Mouse (Mus musculus) forebrain, embryonic 15.5 days (tissue): ENCODE data around the gene Il11ra1. TPM values are rescaled to one million over a fixed set of nuclear protein-coding genes. Genes with fewer than 3 reads are reported as not detected.
"Not testable (repeated sequence)": the region's sequence is repeated elsewhere in the genome, so short reads cannot be mapped to it uniquely, and the experiment has no call there.

Experiments
- ATAC-seq: fragments of 200-750 bp; cut with Nextera tagmentation; replicated peaks from 2 replicates; pipeline ENCODE4 v1.8.0; 2017; ENCODE audit warnings: mild to moderate bottlenecking, moderate TSS enrichment, moderate library complexity
- H3K27ac ChIP-seq: fragments of 300-500 bp; sonication (generic); replicated peaks from 2 replicates; pipeline ENCODE4 v1.5.1; 2015; ENCODE audit warnings: mild to moderate bottlenecking, inconsistent platforms
- H3K27me3 ChIP-seq: fragments of 300-500 bp; sonication (generic); 2 replicates; pipeline ENCODE4 v1.6.1; 2015; ENCODE audit warnings: inconsistent platforms
- H3K36me3 ChIP-seq: fragments of 300-500 bp; sonication (generic); 2 replicates; pipeline ENCODE4 v1.6.1; 2015; ENCODE audit warnings: mild to moderate bottlenecking, inconsistent platforms
- H3K4me1 ChIP-seq: fragments of 300-500 bp; sonication (generic); 2 replicates; pipeline ENCODE4 v1.6.1; 2015; ENCODE audit warnings: inconsistent platforms
- H3K4me2 ChIP-seq: fragments of 300-500 bp; sonication (generic); replicated peaks from 2 replicates; pipeline ENCODE4 v1.6.1; 2015; ENCODE audit warnings: mild to moderate bottlenecking, inconsistent platforms
- H3K4me3 ChIP-seq: fragments of 300-500 bp; sonication (generic); 2 replicates; pipeline ENCODE4 v1.5.1; 2015; ENCODE audit warnings: mild to moderate bottlenecking, inconsistent platforms
- H3K9ac ChIP-seq: fragments of 300-500 bp; sonication (generic); replicated peaks from 2 replicates; pipeline ENCODE4 v1.6.1; 2015; ENCODE audit warnings: mild to moderate bottlenecking, inconsistent platforms
- H3K9me3 ChIP-seq: fragments of 300-500 bp; sonication (generic); 2 replicates; pipeline ENCODE4 v1.6.1; 2016; ENCODE audit warnings: inconsistent platforms
- WGBS: fragments of 180-500 bp; shearing (Covaris S2); methylation state at CpG from one replicate; pipeline ENCODE4 v1.1.7; 2015; ENCODE audit warnings: mixed read lengths; 5-methylcytosine and 5-hydroxymethylcytosine counted together
- polyA plus RNA-seq: library from polyadenylated mRNA; unstranded; fragments of >200 nt; fragmentation: Nextera tagmentation; extraction: Ambion mirVana; gene quantifications from 2 replicates; pipeline ENCODE4 v1.2.1, GENCODE M21; 2015

Gene Il11ra1
- polyA plus RNA-seq, 1 experiment from 2014 or later, result 26.4 TPM

DNA sequence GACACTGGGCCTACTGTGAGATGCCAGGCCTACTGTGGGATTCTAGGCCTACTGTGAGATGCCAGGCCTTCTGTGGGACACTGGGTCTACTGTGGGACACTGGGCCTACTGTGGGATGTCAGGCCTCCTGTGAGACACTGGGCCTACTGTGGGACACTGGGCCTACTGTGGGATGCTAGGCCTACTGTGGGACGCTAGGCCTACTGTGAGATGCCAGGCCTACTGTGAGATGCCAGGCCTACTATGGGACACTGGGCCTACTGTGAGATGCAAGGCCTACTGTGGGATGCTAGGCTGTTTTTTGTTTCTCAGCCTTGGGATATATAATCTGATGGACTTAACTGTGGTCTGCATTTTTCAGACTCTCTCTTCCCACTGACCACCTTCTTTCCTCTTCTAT is 76.1 kb downstream of the Il11ra1 start:
- H3K9ac ChIP-seq, H3K36me3 ChIP-seq, H3K4me1 ChIP-seq, ATAC-seq, H3K4me3 ChIP-seq, H3K4me2 ChIP-seq, H3K27me3 ChIP-seq, H3K9me3 ChIP-seq, H3K27ac ChIP-seq: not testable (repeated sequence)
- WGBS, result 84% methylated on average over 1 of the region's 1 CpGs

DNA sequence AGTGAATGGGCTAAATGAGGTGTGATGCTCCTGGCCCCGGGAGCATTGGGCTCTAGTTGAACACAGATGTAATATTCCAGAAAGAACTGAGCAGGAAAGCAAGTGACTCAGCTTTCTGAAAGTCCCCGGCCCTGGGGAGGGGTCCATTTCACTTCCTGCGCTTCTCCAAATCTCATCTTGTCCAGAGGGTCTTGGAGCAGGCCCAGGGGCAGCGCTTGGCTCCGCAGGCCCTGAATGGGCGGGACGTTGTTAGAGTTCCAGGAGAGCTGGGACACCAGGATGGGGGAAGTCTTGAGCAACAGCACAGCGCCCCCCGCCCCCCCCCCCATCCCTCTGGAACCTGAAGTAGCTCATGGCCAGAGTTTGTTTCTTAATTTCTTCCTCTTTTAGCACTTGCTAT is 81.5 kb downstream of the Il11ra1 start:
- 13% methylated on average over 9 of the region's 9 CpGs for WGBS
- H3K27ac ChIP-seq, H3K4me3 ChIP-seq, H3K27me3 ChIP-seq, H3K4me2 ChIP-seq, H3K9ac ChIP-seq, H3K4me1 ChIP-seq, H3K36me3 ChIP-seq, H3K9me3 ChIP-seq, ATAC-seq: not testable (repeated sequence)

DNA sequence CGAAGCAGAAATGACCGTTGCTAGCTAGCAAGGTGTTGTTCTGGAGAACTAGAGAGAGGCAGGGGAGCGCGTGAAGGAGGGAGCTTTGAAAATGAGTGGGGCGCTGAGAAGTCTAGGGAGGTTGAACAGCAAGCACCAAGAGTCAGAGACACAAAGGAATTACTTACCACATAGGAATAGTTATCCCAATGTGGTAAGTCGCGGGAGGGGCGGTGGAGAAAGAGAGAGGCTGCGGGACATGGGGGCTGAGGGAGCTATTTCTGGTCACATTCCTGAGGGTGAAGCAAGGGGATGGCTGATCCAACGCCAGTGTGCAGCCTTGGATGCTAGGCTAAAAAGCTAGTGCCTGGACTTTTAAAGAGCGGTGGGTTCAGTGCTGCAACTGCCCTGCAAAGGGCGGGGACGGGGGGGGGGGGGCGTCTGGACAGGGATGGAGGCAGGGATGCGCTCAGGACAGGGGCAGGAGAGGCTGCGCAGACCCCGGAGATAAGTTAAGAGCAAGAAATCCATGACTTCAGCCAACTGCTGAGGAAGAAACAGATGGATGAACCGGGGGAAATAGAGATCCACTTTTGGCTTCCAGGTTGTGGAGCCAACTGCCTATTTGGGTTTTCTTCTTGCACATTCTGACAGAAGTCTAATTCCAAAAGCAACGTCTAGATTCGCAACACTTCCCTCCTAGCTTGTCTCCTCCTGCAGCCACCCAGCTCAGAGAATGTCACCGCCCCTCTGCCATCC is 82.1 kb downstream of the Il11ra1 start:
- H3K4me1 ChIP-seq, H3K27me3 ChIP-seq, H3K36me3 ChIP-seq, ATAC-seq, H3K9me3 ChIP-seq, H3K4me2 ChIP-seq, H3K4me3 ChIP-seq, H3K9ac ChIP-seq, H3K27ac ChIP-seq: not testable (repeated sequence)
- 14% methylated on average over 15 of the region's 21 CpGs for WGBS

DNA sequence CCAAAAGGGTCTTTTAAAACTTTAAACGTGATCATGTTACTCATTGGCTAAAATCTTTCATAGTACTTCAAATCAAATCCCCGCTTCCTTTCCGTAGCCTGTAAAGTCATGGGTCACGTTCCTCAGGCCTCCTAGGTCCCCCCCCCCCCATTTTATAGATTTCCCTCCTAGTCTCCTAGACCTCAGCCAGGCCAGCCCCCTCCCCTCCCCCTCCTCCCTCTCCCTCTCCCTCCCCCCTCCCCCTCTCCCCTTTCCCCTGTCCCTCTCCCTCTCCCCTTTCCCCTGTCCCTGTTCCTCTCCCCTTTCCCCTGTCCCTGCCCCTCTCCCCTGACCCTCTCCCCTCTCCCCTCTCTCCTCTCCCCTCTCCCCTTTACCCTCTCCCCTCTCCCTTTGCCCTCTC is 82.9 kb downstream of the Il11ra1 start:
- not testable (repeated sequence) for H3K9ac ChIP-seq, H3K36me3 ChIP-seq, H3K4me1 ChIP-seq, H3K27me3 ChIP-seq, H3K27ac ChIP-seq, ATAC-seq, H3K4me3 ChIP-seq, H3K4me2 ChIP-seq, H3K9me3 ChIP-seq
- 23% methylated on average over 4 of the region's 4 CpGs for WGBS

DNA sequence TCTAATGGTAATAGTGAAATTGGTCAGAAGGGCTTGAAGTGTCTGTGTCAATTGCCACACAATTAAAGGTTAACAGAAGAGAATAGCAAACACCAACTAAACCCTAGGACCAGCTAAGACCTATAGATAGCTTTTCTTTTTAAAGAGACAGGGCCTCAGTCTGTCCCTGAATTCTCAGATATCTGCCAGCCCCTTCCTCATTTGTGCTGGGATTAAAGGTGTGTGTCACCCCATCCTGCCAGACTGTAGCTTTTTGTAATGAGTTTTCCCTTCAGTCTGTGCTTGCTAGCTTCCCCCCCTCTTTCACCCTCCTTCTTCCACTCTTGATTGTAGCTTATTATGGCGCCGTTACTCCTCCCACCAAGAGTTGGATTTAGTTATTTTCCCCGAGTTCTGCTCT is 83.4 kb downstream of the Il11ra1 start:
- not testable (repeated sequence) for H3K4me1 ChIP-seq, H3K9ac ChIP-seq, H3K27ac ChIP-seq, H3K4me2 ChIP-seq, H3K27me3 ChIP-seq, H3K36me3 ChIP-seq, H3K4me3 ChIP-seq, H3K9me3 ChIP-seq, ATAC-seq
- 20% methylated on average over 3 of the region's 3 CpGs for WGBS

Other genes starting within 250 kb of the Il11ra1 start
- 5.1 and 5.5 TPM in 2 replicates for gene Kif24, start 235.1 kb upstream of the Il11ra1 start, polyA plus RNA-seq
- gene Nudt2, start 234.8 kb upstream of the Il11ra1 start, polyA plus RNA-seq, result 66.8 and 69.5 TPM in 2 replicates
- gene AI464131, start 196.9 kb upstream of the Il11ra1 start, polyA plus RNA-seq, result 2.8 and 3.1 TPM in 2 replicates
- 9.4 and 15.7 TPM in 2 replicates for gene 1110017D15Rik, start 182.7 kb upstream of the Il11ra1 start, polyA plus RNA-seq
- 14.3 and 14.7 TPM in 2 replicates for gene Fam219a, start 130.5 kb upstream of the Il11ra1 start, polyA plus RNA-seq
- gene Dnaic1, start 130.2 kb upstream of the Il11ra1 start, polyA plus RNA-seq, result 2.0 TPM in 2 replicates
- gene Enho, start 59.7 kb upstream of the Il11ra1 start, polyA plus RNA-seq, result 58.3 and 66.4 TPM in 2 replicates
- 15.8 and 16.6 TPM in 2 replicates for gene Cntfr, start 2.9 kb upstream of the Il11ra1 start, polyA plus RNA-seq
- 58.0 and 70.0 TPM in 2 replicates for gene Rpp25l, start 13.5 kb downstream of the Il11ra1 start, polyA plus RNA-seq
- gene Dctn3, start 23.2 kb downstream of the Il11ra1 start, polyA plus RNA-seq, result 304 and 307 TPM in 2 replicates
- 0.13 and 0.18 TPM in 2 replicates for gene Arid3c, start 31.2 kb downstream of the Il11ra1 start, polyA plus RNA-seq
- gene Galt, start 55.2 kb downstream of the Il11ra1 start, polyA plus RNA-seq, result 22.7 and 23.5 TPM in 2 replicates
- gene Sigmar1, start 56.2 kb downstream of the Il11ra1 start, polyA plus RNA-seq, result 46.3 and 46.5 TPM in 2 replicates
- 213 and 219 TPM in 2 replicates for gene Ccl27a, start 74.3 kb downstream of the Il11ra1 start, polyA plus RNA-seq
- gene Gm21541, start 203.6 kb downstream of the Il11ra1 start, polyA plus RNA-seq, result not detected in 2 replicates
- 9.8 and 11.2 TPM in 2 replicates for gene Gm20878, start 241.6 kb downstream of the Il11ra1 start, polyA plus RNA-seq